Comparison of ENCODE assay signal across 21 mouse cellular contexts in the genomic region with DNA sequence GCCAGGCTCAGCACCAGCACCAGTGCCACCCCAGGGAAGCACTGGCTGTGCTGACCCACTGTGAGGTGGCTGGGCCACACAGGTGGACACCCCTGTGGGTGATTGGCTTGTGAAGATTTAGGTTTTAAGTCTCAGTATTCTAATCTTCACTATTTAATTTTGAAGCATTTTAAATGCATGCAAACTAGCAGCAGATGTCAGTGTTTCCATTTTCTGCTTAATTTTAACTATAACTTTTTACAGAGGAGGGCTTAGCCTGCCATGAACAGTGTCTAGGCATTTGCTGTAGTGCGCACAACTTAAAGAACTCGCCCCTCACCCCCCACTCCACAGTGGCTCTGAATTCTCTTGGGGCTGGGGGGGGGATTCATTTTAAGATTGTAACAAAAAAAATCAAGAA.
DNase-seq lines count a peak whose midpoint lies in the region; ATAC-seq and TF ChIP-seq lines count a peak whose summit lies in the region.
"Had no signal": no experiment of that assay in that cellular context is flagged by ENCODE, and none has a peak within 500 bp of the region (broad histone marks: within the 10 kb centered on the region; RNA-seq: fewer than 3 reads in every experiment).

No protein-coding gene starts in this region.

- intact Hi-C loops in heart, postnatal 10 days (cut with DNase I) = no loop called here

- ATAC-seq in midbrain, postnatal 0 days (ENCODE audit: low FRiP score) = no peak
- ATAC-seq in midbrain, embryonic 15.5 days (replicated peaks) = no peak
- ATAC-seq in stomach, postnatal 0 days (ENCODE audit: low FRiP score, low TSS enrichment) = no peak
- ATAC-seq: intestine, embryonic 15.5 days had no signal

- H3K9ac ChIP-seq in midbrain, postnatal 0 days (replicated peaks; ENCODE audit: low read length, poor library complexity, severe bottlenecking) = no peak overlapping the region
- H3K9ac ChIP-seq in midbrain, embryonic 15.5 days = no peak overlapping the region
- H3K9ac ChIP-seq in stomach, postnatal 0 days (ENCODE audit: low read length) = no peak overlapping the region
- H3K9ac ChIP-seq: heart, embryonic 15.5 days; hindbrain, embryonic 15.5 days; intestine, embryonic 15.5 days; liver, embryonic 14.5 days; midbrain, embryonic 12.5 days had no signal

- H3K4me3 ChIP-seq in layer of hippocampus, adult 2 months = no peak overlapping the region
- H3K4me3 ChIP-seq in midbrain, postnatal 0 days (ENCODE audit: low read depth, low read length) = no peak overlapping the region
- H3K4me3 ChIP-seq in midbrain, embryonic 15.5 days = no peak overlapping the region
- no peak overlapping the region for H3K4me3 ChIP-seq in stomach, postnatal 0 days (ENCODE audit: low read depth, low read length)
- H3K4me3 ChIP-seq: heart, embryonic 15.5 days; hindbrain, embryonic 15.5 days; intestine, embryonic 15.5 days; midbrain, embryonic 12.5 days had no signal

- H3K36me3 ChIP-seq in midbrain, postnatal 0 days (ENCODE audit: insufficient read depth, low read length) = no peaks in the 10 kb centered on the region
- H3K36me3 ChIP-seq in midbrain, embryonic 15.5 days (replicated peaks) = no peaks in the 10 kb centered on the region
- no peaks in the 10 kb centered on the region for H3K36me3 ChIP-seq in stomach, postnatal 0 days (ENCODE audit: control insufficient read depth, insufficient read depth, low read length)
- H3K36me3 ChIP-seq: heart, embryonic 15.5 days; hindbrain, embryonic 15.5 days; intestine, embryonic 15.5 days; midbrain, embryonic 12.5 days had no signal

- no peaks in the 10 kb centered on the region for H3K4me1 ChIP-seq in midbrain, postnatal 0 days (ENCODE audit: insufficient read depth, low read length)
- no peaks in the 10 kb centered on the region for H3K4me1 ChIP-seq in midbrain, embryonic 15.5 days
- H3K4me1 ChIP-seq in stomach, postnatal 0 days (replicated peaks; ENCODE audit: control insufficient read depth, insufficient read depth) = no peaks in the 10 kb centered on the region
- H3K4me1 ChIP-seq: midbrain, embryonic 12.5 days had no signal

- H3K9me3 ChIP-seq in midbrain, postnatal 0 days (ENCODE audit: low read length) = no peaks in the 10 kb centered on the region
- no peaks in the 10 kb centered on the region for H3K9me3 ChIP-seq in midbrain, embryonic 15.5 days
- H3K9me3 ChIP-seq in stomach, postnatal 0 days (ENCODE audit: control insufficient read depth, low read length) = no peaks in the 10 kb centered on the region
- H3K9me3 ChIP-seq: heart, embryonic 15.5 days; hindbrain, embryonic 15.5 days; intestine, embryonic 15.5 days; midbrain, embryonic 12.5 days had no signal

- no peak overlapping the region for H3K4me2 ChIP-seq in midbrain, postnatal 0 days (ENCODE audit: low read depth, low read length, poor library complexity, severe bottlenecking)
- H3K4me2 ChIP-seq in midbrain, embryonic 15.5 days = no peak overlapping the region
- no peak overlapping the region for H3K4me2 ChIP-seq in stomach, postnatal 0 days (replicated peaks; ENCODE audit: low read depth)
- H3K4me2 ChIP-seq: heart, embryonic 15.5 days; hindbrain, embryonic 15.5 days; intestine, embryonic 15.5 days; midbrain, embryonic 12.5 days had no signal

- 89% methylated on average over 2 of the region's 2 CpGs for WGBS in midbrain, postnatal 0 days
- WGBS in midbrain, embryonic 15.5 days = 97% methylated on average over 2 of the region's 2 CpGs
- 71% methylated on average over 2 of the region's 2 CpGs for WGBS in stomach, postnatal 0 days

- H3K27me3 ChIP-seq in midbrain, postnatal 0 days (ENCODE audit: insufficient read depth, low read length) = no peaks in the 10 kb centered on the region
- no peaks in the 10 kb centered on the region for H3K27me3 ChIP-seq in midbrain, embryonic 15.5 days (replicated peaks)
- H3K27me3 ChIP-seq in stomach, postnatal 0 days (ENCODE audit: control insufficient read depth, insufficient read depth, low read length) = no peaks in the 10 kb centered on the region
- H3K27me3 ChIP-seq: heart, embryonic 15.5 days; hindbrain, embryonic 15.5 days; intestine, embryonic 15.5 days; midbrain, embryonic 12.5 days had no signal

- peak overlapping the region; percentile 40; the same call in 1 of the 2 replicates for H3K27ac ChIP-seq in layer of hippocampus, adult 2 months
- no peak overlapping the region for H3K27ac ChIP-seq in midbrain, postnatal 0 days (ENCODE audit: low read depth, low read length)
- H3K27ac ChIP-seq in midbrain, embryonic 15.5 days = no peak overlapping the region
- no peak overlapping the region for H3K27ac ChIP-seq in stomach, postnatal 0 days (replicated peaks)
- H3K27ac ChIP-seq: heart, embryonic 15.5 days; hindbrain, embryonic 15.5 days; intestine, embryonic 15.5 days; liver, embryonic 14.5 days; midbrain, embryonic 12.5 days had no signal

- no peak for TF ChIP-seq EP300 in stomach, postnatal 0 days (optimal IDR thresholded peaks at IDR 0.05)

- peak; percentile 15 for DNase-seq in heart, adult 11 months
- DNase-seq in heart, postnatal 10 days = no peak
- DNase-seq in layer of hippocampus, adult 2 months (ENCODE audit: low spot score in 2 of 2) = no peak
- DNase-seq in layer of hippocampus, adult 9-11 months = no peak
- DNase-seq in midbrain, postnatal 0 days (ENCODE audit: low spot score) = no peak
- no peak for DNase-seq in stomach, postnatal 0 days (ENCODE audit: low spot score)
- no peak for DNase-seq in c-Kit-positive CD71-positive TER-119-positive erythroid progenitor cells, embryonic 14.5 days (ENCODE audit: low spot score)
- DNase-seq: adrenal gland, postnatal 10 days; cerebellum, adult 2 months; cerebellum, postnatal 25 days; gastrocnemius, postnatal 14 days; heart, adult 18-20 months; lung, postnatal 10 days; right cerebral cortex, postnatal 14 days; thymus, postnatal 25 days had no signal

- peak; percentile 66 for TF ChIP-seq CTCF in layer of hippocampus, adult 2 months (conservative IDR thresholded peaks at IDR 0.05)
- TF ChIP-seq CTCF in midbrain, postnatal 0 days (IDR thresholded peaks at IDR 0.05) = peak; percentile 57
- peak; percentile 48 for TF ChIP-seq CTCF in stomach, postnatal 0 days (IDR thresholded peaks at IDR 0.05; ENCODE audit: low read depth)
